Mouse (Mus musculus): ENCODE results near the gene Pde6g.
A peak's percentile ranks its signal among the peaks of the same experiment; 100 is the strongest.

Pde6g gene

GRCm38 (mm10) chr11:120453306-120453705, at the start of gene Pde6g:
Gene Pde6g, minus strand, starts transcription at chr11:120453500.
- DNase-seq (ENCODE audit: low read depth, low spot score), result no peak
- no peaks in the 10 kb centered on the region for H3K27me3 ChIP-seq (ENCODE audit: control insufficient read depth, insufficient read depth, low read length, poor library complexity, severe bottlenecking)
- no peaks in the 10 kb centered on the region for H3K36me3 ChIP-seq (ENCODE audit: control insufficient read depth, insufficient read depth, low read length, poor library complexity, severe bottlenecking)

- H3K36me3 ChIP-seq (ENCODE audit: control insufficient read depth, insufficient read depth, low read length, poor library complexity, severe bottlenecking), result no peaks in the 10 kb centered on the region
- DNase-seq (ENCODE audit: low read depth, low spot score), result no peak
Observed at GRCm38 (mm10) chr11:120501701-120502100, 48.4 kb upstream of the Pde6g start.

GRCm38 (mm10) chr11:120501018-120501417, 47.7 kb upstream of the Pde6g start:
- Histone ChIP-seq H3K36me3 (ENCODE audit: control insufficient read depth, insufficient read depth, low read length, poor library complexity, severe bottlenecking) (no peaks in the 10 kb centered on the region; the same call in 1 of the 2 replicates), H3K27me3 (ENCODE audit: control insufficient read depth, insufficient read depth, low read length, poor library complexity, severe bottlenecking) (no peaks in the 10 kb centered on the region)
- DNase-seq (ENCODE audit: low read depth, low spot score), result no peak

More at GRCm38 (mm10) chr11:120501701-120502100, 48.4 kb upstream of the Pde6g start:
- no peaks in the 10 kb centered on the region for H3K27me3 ChIP-seq (ENCODE audit: control insufficient read depth, insufficient read depth, low read length, poor library complexity, severe bottlenecking)

DNA sequence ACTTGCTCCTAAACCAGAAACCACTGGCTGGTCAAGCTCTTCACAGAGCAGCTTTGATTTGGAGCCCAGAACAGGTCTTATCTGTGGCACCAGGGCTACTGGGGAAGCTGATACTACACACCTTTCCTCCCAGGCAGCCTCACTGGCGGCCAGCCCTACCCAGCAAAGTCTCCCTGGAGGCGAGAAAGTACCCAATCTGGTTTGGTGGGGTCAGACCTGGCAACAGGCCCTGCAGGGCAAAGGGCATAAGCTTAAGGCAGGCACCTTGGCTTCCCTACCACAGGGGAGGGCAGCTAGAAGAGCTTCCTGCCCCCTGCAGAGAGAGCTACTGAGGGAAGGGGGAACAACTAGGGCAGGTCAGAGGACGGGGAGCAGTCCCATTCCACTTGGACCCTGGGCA, 47.1 kb upstream of the Pde6g start:
- DNase-seq (ENCODE audit: low read depth, low spot score), result no peak
- H3K36me3 ChIP-seq (ENCODE audit: control insufficient read depth, insufficient read depth, low read length, poor library complexity, severe bottlenecking), result no peaks in the 10 kb centered on the region; the same call in 1 of the 2 replicates
- no peaks in the 10 kb centered on the region for H3K27me3 ChIP-seq (ENCODE audit: control insufficient read depth, insufficient read depth, low read length, poor library complexity, severe bottlenecking)

GRCm38 (mm10) chr11:120499894-120500293, 46.6 kb upstream of the Pde6g start:
- no peak for DNase-seq (ENCODE audit: low read depth, low spot score)
- Histone ChIP-seq H3K36me3 (ENCODE audit: control insufficient read depth, insufficient read depth, low read length, poor library complexity, severe bottlenecking) (peaks cover under 1% of the 10 kb centered on the region; the same call in 1 of the 2 replicates), H3K27me3 (ENCODE audit: control insufficient read depth, insufficient read depth, low read length, poor library complexity, severe bottlenecking) (no peaks in the 10 kb centered on the region)

DNA sequence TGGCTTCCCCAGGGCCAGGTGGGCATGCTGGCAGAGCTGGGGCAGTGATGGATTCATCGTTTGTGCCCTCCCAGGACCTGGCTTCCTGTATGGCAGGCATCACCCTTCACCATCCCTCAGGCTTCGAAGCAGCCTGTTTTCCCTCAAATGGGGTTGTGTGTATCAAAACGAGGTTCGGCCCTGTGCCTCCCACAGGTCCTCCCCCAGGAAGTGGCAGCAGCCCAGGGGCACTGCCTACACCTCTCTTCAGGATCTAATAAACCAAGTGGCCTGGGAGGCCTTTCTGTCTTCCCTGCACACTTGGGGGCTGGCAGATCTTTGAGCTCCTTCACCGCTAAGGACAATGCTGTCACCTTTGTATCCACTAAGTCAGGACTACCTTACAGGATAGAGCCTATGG, 45.6 kb upstream of the Pde6g start:
- DNase-seq (ENCODE audit: low read depth, low spot score), result no peak

GRCm38 (mm10) chr11:120498226-120498625, 44.9 kb upstream of the Pde6g start:
- Histone ChIP-seq H3K36me3 (ENCODE audit: control insufficient read depth, insufficient read depth, low read length, poor library complexity, severe bottlenecking) (peaks cover 1% of the 10 kb centered on the region; the same call in 1 of the 2 replicates), H3K27me3 (ENCODE audit: control insufficient read depth, insufficient read depth, low read length, poor library complexity, severe bottlenecking) (no peaks in the 10 kb centered on the region)
- DNase-seq (ENCODE audit: low read depth, low spot score), result no peak

More for the DNA sequence above, 45.6 kb upstream of the Pde6g start:
- H3K36me3 ChIP-seq (ENCODE audit: control insufficient read depth, insufficient read depth, low read length, poor library complexity, severe bottlenecking), result peaks cover 1% of the 10 kb centered on the region; the same call in 1 of the 2 replicates
- no peaks in the 10 kb centered on the region for H3K27me3 ChIP-seq (ENCODE audit: control insufficient read depth, insufficient read depth, low read length, poor library complexity, severe bottlenecking)

DNA sequence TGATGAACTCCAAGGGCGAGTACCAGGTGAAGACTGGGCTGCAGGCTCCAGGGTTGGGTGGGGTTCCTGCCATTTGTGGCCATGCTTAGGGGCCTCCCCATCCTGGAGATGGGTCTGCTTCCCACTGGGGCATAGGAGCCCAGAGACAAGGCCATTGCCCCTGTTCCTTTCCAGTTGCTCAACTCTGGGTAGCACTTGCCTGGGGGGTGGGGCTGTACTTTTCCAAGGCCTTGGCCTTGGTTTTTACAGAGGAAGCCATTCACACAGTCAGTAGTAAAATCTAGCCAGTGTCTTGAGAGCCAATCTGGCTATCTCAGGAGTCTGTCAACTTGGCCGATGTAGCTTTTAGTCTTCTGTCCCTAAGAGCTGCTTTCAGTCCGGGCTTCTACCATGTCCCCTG, 44.1 kb upstream of the Pde6g start:
- peaks cover 1% of the 10 kb centered on the region; the same call in 1 of the 2 replicates for H3K36me3 ChIP-seq (ENCODE audit: control insufficient read depth, insufficient read depth, low read length, poor library complexity, severe bottlenecking)
- no peaks in the 10 kb centered on the region for H3K27me3 ChIP-seq (ENCODE audit: control insufficient read depth, insufficient read depth, low read length, poor library complexity, severe bottlenecking)
- DNase-seq (ENCODE audit: low read depth, low spot score), result no peak

DNA sequence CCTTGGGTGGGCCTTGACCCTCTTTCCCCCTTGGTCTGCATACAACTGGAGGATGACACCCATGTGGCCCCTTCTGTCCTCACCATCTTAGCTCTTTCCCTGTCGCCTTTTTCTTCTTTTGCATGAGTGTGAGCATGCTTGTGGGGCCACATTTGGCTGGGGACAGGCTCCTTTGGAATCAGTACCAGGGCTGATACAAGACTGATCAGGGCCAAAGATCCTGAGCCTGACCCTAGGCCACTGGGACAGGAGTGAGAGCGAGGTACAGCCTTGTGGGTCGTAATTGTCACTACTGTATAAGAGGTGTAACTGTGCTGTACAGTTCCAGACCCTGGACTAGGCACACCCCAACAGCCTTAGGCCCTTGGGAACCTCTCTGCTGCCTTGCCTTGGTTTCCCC, 40.6 kb upstream of the Pde6g start:
- H3K36me3 ChIP-seq (ENCODE audit: control insufficient read depth, insufficient read depth, low read length, poor library complexity, severe bottlenecking), result peaks cover 1% of the 10 kb centered on the region
- DNase-seq (ENCODE audit: low read depth, low spot score), result no peak
- H3K27me3 ChIP-seq (ENCODE audit: control insufficient read depth, insufficient read depth, low read length, poor library complexity, severe bottlenecking), result no peaks in the 10 kb centered on the region

GRCm38 (mm10) chr11:120493351-120493750, 40.1 kb upstream of the Pde6g start:
- Histone ChIP-seq H3K27me3 (ENCODE audit: control insufficient read depth, insufficient read depth, low read length, poor library complexity, severe bottlenecking) (no peaks in the 10 kb centered on the region), H3K36me3 (ENCODE audit: control insufficient read depth, insufficient read depth, low read length, poor library complexity, severe bottlenecking) (peaks cover 3% of the 10 kb centered on the region)
- no peak for DNase-seq (ENCODE audit: low read depth, low spot score)

DNA sequence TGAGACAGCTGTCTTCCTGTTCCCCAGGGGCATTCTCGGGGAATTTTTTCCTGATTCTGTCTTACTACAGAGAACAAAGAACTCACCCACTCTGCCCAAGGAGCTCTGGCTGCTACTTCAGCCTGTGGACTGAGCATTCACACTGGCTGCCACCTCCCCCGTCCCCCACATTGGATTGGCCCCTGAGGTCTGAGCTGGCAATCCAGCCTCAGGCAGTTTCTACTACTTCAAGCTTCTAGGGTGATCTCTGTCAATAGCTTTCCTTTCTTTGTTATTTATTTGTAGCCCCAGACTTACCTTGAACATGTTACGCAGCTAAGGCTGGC, 39.5 kb upstream of the Pde6g start:
- no peak for DNase-seq (ENCODE audit: low read depth, low spot score)
- Histone ChIP-seq H3K27me3 (ENCODE audit: control insufficient read depth, insufficient read depth, low read length, poor library complexity, severe bottlenecking) (no peaks in the 10 kb centered on the region), H3K36me3 (ENCODE audit: control insufficient read depth, insufficient read depth, low read length, poor library complexity, severe bottlenecking) (peaks cover 5% of the 10 kb centered on the region)

DNA sequence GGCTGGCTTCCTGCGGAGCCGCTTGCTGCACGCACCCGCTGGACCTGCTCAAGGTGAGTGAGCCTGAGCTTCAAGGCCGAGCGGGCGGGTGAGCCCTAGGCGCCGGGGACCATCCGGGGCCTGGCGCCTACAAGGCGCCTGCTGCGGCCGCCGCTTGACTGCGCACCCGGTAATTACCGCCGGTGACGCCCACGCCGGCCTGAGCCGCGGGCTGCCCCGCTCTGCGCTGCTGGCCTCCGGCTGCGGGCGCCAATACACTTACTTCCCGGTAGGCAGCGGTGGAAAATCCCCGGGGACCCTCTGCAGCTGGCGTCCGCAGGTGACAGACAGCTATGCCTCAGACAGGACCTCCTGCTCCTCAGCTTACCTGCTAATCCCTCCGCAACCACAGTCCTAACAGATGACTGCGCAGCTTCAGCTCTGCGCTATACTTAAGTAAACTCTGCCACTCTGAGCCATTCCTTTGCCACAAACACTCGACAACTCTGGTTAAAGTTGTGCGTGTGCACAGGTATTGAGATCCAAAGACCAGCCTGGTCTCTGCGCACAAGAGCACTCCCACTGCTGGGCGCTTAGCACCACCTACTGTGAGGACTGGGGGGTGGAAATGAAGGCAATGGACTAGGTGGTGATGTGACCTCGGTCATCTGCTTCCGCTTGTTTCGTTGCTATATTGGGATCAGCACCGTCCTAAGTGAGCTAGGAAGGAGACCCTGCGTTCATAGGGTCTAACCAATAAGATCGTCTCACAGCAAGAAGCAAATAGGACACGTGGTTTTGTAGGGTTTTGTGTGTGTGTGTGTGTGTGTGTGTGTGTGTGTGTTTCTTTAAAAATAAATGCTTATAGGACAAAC, 39.0 kb upstream of the Pde6g start:
- peak; percentile 62 for DNase-seq (ENCODE audit: low read depth, low spot score)
- H3K27me3 ChIP-seq (ENCODE audit: control insufficient read depth, insufficient read depth, low read length, poor library complexity, severe bottlenecking), result no peaks in the 10 kb centered on the region
- H3K36me3 ChIP-seq (ENCODE audit: control insufficient read depth, insufficient read depth, low read length, poor library complexity, severe bottlenecking), result peaks cover 5% of the 10 kb centered on the region

DNA sequence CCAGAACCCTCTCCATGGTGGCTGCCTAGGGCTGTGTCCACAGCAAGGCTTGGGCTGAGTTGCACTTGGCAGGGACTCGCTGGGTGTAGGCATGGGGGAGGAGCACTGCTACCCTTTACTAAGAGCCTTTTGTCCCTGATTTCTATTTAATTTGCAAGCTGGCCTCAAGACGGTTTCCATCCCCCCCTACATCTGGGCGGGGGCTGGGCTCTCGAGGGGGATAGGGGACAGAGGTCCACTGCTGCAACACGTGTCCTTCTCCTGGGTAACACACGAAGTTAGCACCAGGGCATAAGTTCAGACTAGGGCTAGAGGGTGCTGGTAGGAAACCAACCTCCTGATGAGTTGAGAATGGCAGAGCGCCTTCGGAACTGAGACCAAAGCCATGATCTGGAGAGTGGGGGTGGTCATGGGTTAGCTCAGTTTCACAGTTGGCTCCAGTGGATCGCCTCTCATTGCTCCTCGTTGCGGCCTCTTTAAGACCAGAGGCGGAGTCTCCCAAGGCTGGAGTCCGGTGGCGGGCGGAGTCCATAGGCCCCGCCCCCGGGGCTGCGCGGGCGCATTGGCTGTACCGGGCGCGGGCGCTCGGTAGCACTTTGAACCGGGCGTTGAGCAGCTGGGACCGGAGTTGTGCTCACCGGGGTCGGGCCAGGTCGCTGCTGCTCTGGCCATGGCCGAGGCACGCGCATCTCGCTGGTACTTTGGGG, 38.2 kb upstream of the Pde6g start, which contains the start of gene Slc25a10:
Gene Slc25a10 (plus strand): TSS at position 524 of the 707 bp plus-strand sequence.
- H3K36me3 ChIP-seq (ENCODE audit: control insufficient read depth, insufficient read depth, low read length, poor library complexity, severe bottlenecking), result peaks cover 5% of the 10 kb centered on the region
- no peaks in the 10 kb centered on the region for H3K27me3 ChIP-seq (ENCODE audit: control insufficient read depth, insufficient read depth, low read length, poor library complexity, severe bottlenecking)
- peak; percentile 81 for DNase-seq (ENCODE audit: low read depth, low spot score)

DNA sequence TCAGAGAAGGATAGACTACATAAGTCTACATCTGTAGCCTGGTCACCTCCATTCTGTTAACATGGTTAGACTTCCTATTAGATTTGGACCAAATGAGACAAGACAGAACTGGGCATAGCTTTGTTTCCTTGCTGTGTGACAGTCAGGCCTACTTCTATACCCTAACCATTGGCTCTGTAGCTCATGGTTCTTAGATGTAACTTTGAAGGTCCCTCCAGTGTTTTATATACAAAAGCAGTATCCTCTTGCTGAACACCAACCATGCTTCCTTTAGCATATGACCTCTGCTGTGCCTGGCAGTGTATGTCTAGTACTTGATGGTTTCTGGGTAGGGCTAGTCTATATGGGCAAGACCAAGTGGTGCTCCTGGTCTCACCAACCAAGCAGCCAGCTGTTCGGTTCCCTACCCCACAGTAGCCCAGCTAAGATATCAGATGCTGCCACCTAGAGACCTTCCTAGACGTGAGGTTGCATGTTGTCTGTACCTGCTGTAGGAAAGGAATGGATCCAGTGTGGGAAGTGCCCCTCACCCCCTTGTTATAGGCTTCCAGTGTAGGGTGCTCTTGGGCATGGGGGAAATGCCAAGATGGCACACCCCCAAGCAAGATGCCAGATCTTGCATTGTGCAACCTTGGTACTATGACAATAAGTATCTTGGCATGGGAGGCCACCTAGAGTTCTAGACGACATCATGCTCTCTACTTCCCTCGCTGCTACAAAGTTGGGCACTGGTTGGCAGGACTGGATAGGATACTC, 37.2 kb upstream of the Pde6g start:
- Histone ChIP-seq H3K36me3 (ENCODE audit: control insufficient read depth, insufficient read depth, low read length, poor library complexity, severe bottlenecking) (peaks cover 5% of the 10 kb centered on the region), H3K27me3 (ENCODE audit: control insufficient read depth, insufficient read depth, low read length, poor library complexity, severe bottlenecking) (no peaks in the 10 kb centered on the region)
- DNase-seq (ENCODE audit: low read depth, low spot score), result no peak
